In genomic region chr19:6454041-6454720, GRCm38 (mm10) we compare ENCODE assay signal across 16 mouse cellular contexts. TPM values are rescaled to one million over a fixed set of nuclear protein-coding genes. Genes with fewer than 3 reads are reported as not detected.
DNase-seq lines count a peak whose midpoint lies in the region; ATAC-seq and TF ChIP-seq lines count a peak whose summit lies in the region.
"Had no signal": no experiment of that assay in that cellular context is flagged by ENCODE, and none has a peak within 500 bp of the region (broad histone marks: within the 10 kb centered on the region; RNA-seq: fewer than 3 reads in every experiment).

No protein-coding gene starts in this region.

- intact Hi-C loops in heart, postnatal 36 days (cut with DNase I), result no loop called here

- TF ChIP-seq CTCF in forebrain, postnatal 0 days (IDR thresholded peaks at IDR 0.05; ENCODE audit: low read depth), result no peak

- H3K9ac ChIP-seq in hindbrain, embryonic 13.5 days, result peak overlapping the region; percentile 11; the same call in 1 of the 2 replicates
- no peak overlapping the region for H3K9ac ChIP-seq in forebrain, postnatal 0 days
- peak overlapping the region; percentile 51; the same call in 1 of the 2 replicates for H3K9ac ChIP-seq in midbrain, embryonic 16.5 days (ENCODE audit: low read depth, low read length)

- H3K4me1 ChIP-seq in hindbrain, embryonic 13.5 days (replicated peaks), result peaks cover 57% of the 10 kb centered on the region
- H3K4me1 ChIP-seq in hindbrain, embryonic 10.5 days (replicated peaks), result peaks cover 32% of the 10 kb centered on the region
- peaks cover 18% of the 10 kb centered on the region for H3K4me1 ChIP-seq in forebrain, postnatal 0 days (ENCODE audit: insufficient read depth)
- peaks cover 52% of the 10 kb centered on the region for H3K4me1 ChIP-seq in midbrain, embryonic 16.5 days (ENCODE audit: control insufficient read depth, insufficient read depth, low read length)

- DNase-seq in hindbrain, embryonic 10.5 days (ENCODE audit: low spot score), result no peak
- no peak for DNase-seq in forebrain, postnatal 0 days
- DNase-seq in left cerebral cortex, adult 11 months (ENCODE audit: low spot score), result no peak
- DNase-seq in spleen, postnatal 4 days (ENCODE audit: low spot score in 2 of 2), result no peak
- no peak for DNase-seq in heart, postnatal 36 days
- DNase-seq: adrenal gland, postnatal 36 days; heart, postnatal 4 days; kidney, adult 2 months had no signal

- H3K36me3 ChIP-seq in hindbrain, embryonic 13.5 days, result peaks cover 37% of the 10 kb centered on the region
- no peaks in the 10 kb centered on the region for H3K36me3 ChIP-seq in hindbrain, embryonic 10.5 days
- H3K36me3 ChIP-seq in forebrain, postnatal 0 days (ENCODE audit: insufficient read depth), result peaks cover 36% of the 10 kb centered on the region
- H3K36me3 ChIP-seq in midbrain, embryonic 16.5 days (ENCODE audit: control insufficient read depth, insufficient read depth, low read length), result peaks cover 10% of the 10 kb centered on the region
- H3K36me3 ChIP-seq: G1E had no signal

- no peaks in the 10 kb centered on the region for H3K9me3 ChIP-seq in hindbrain, embryonic 13.5 days
- H3K9me3 ChIP-seq in hindbrain, embryonic 10.5 days, result no peaks in the 10 kb centered on the region
- no peaks in the 10 kb centered on the region for H3K9me3 ChIP-seq in forebrain, postnatal 0 days (ENCODE audit: low read length)
- no peaks in the 10 kb centered on the region for H3K9me3 ChIP-seq in midbrain, embryonic 16.5 days (replicated peaks; ENCODE audit: control insufficient read depth, low read length, poor library complexity, severe bottlenecking)
- H3K9me3 ChIP-seq: G1E; neural tube, embryonic 13.5 days had no signal

- ATAC-seq in hindbrain, embryonic 13.5 days (ENCODE audit: low FRiP score), result no peak
- ATAC-seq in common myeloid progenitor, adult 5-6 weeks (replicated peaks; ENCODE audit: low read depth, poor library complexity, severe bottlenecking), result 0 out of 2 replicates have a peak, but pooled peaks have one; percentile 26
- ATAC-seq in forebrain, postnatal 0 days, result no peak
- ATAC-seq in midbrain, embryonic 16.5 days, result no peak

- H3K27ac ChIP-seq in hindbrain, embryonic 13.5 days, result peak overlapping the region; percentile 85
- no peak overlapping the region for H3K27ac ChIP-seq in hindbrain, embryonic 10.5 days
- peak overlapping the region; percentile 35; the same call in 1 of the 2 replicates for H3K27ac ChIP-seq in forebrain, postnatal 0 days (ENCODE audit: low read depth, low read length)
- peak overlapping the region; percentile 80 for H3K27ac ChIP-seq in midbrain, embryonic 16.5 days (ENCODE audit: low read length)

- H3K4me3 ChIP-seq in hindbrain, embryonic 13.5 days, result no peak overlapping the region
- H3K4me3 ChIP-seq in hindbrain, embryonic 10.5 days, result no peak overlapping the region
- H3K4me3 ChIP-seq in forebrain, postnatal 0 days (ENCODE audit: low read depth, low read length), result no peak overlapping the region
- H3K4me3 ChIP-seq in midbrain, embryonic 16.5 days (ENCODE audit: low read depth, low read length), result no peak overlapping the region
- H3K4me3 ChIP-seq: gastrocnemius, adult 2 months; neural tube, embryonic 13.5 days had no signal

- WGBS in hindbrain, embryonic 13.5 days, result 70% methylated on average over 10 of the region's 10 CpGs
- WGBS in hindbrain, embryonic 10.5 days, result 78% methylated on average over 10 of the region's 10 CpGs
- 69% methylated on average over 10 of the region's 10 CpGs for WGBS in forebrain, postnatal 0 days
- WGBS in midbrain, embryonic 16.5 days, result 59% methylated on average over 10 of the region's 10 CpGs

- H3K4me2 ChIP-seq in hindbrain, embryonic 13.5 days, result no peak overlapping the region
- no peak overlapping the region for H3K4me2 ChIP-seq in forebrain, postnatal 0 days (ENCODE audit: low read depth)
- no peak overlapping the region for H3K4me2 ChIP-seq in midbrain, embryonic 16.5 days (ENCODE audit: low read length)
- H3K4me2 ChIP-seq: liver, embryonic 11.5 days; neural tube, embryonic 13.5 days had no signal

- no peaks in the 10 kb centered on the region for H3K27me3 ChIP-seq in hindbrain, embryonic 13.5 days
- H3K27me3 ChIP-seq in hindbrain, embryonic 10.5 days (ENCODE audit: insufficient read depth, poor library complexity, severe bottlenecking), result peaks cover 29% of the 10 kb centered on the region
- H3K27me3 ChIP-seq in forebrain, postnatal 0 days (ENCODE audit: insufficient read depth, low read length), result no peaks in the 10 kb centered on the region
- no peaks in the 10 kb centered on the region for H3K27me3 ChIP-seq in midbrain, embryonic 16.5 days (ENCODE audit: control insufficient read depth, insufficient read depth, low read depth, low read length)
- H3K27me3 ChIP-seq: neural tube, embryonic 13.5 days had no signal

RNA-seq across cellular contexts. Expression of gene Nrxn2, which starts 35.6 kb away (rescaled TPM):
- 23.5 and 27.7 TPM in 2 replicates for polyA plus RNA-seq in hindbrain, embryonic 13.5 days (2015; fragmentation: Nextera tagmentation; extraction: Ambion mirVana)
- 4.4 and 13.2 TPM in 2 replicates for polyA plus RNA-seq in hindbrain, embryonic 10.5 days (2016; fragmentation: Nextera tagmentation; extraction: Ambion mirVana)
- total RNA-seq in common myeloid progenitor, adult 5-6 weeks (2017), result not detected in 2 replicates
- total RNA-seq in forebrain, postnatal 0 days (2014; rRNA removed), result 213 and 256 TPM in 2 replicates
- polyA plus RNA-seq in forebrain, postnatal 0 days (2015; fragmentation: Nextera tagmentation; extraction: Ambion mirVana), result 45.1 and 49.4 TPM in 2 replicates
- polyA plus RNA-seq in midbrain, embryonic 16.5 days (2015; fragmentation: Nextera tagmentation; extraction: Ambion mirVana), result 30.4 and 37.5 TPM in 2 replicates
- total RNA-seq in heart, postnatal 36 days (2021), result 1 to 10 TPM; 3.9 to 4.5 TPM
- total RNA-seq: megakaryocyte-erythroid progenitor cell, adult 5-6 weeks had no signal

RNA-seq across cellular contexts. Expression of gene Rasgrp2, which starts 55.0 kb away (rescaled TPM):
- 42.0 and 43.2 TPM in 2 replicates for polyA plus RNA-seq in hindbrain, embryonic 13.5 days (2015; fragmentation: Nextera tagmentation; extraction: Ambion mirVana)
- polyA plus RNA-seq in hindbrain, embryonic 10.5 days (2016; fragmentation: Nextera tagmentation; extraction: Ambion mirVana), result 20.5 and 20.7 TPM in 2 replicates
- 116 and 137 TPM in 2 replicates for total RNA-seq in common myeloid progenitor, adult 5-6 weeks (2017)
- 125 and 170 TPM in 2 replicates for total RNA-seq in forebrain, postnatal 0 days (2014; rRNA removed)
- polyA plus RNA-seq in forebrain, postnatal 0 days (2015; fragmentation: Nextera tagmentation; extraction: Ambion mirVana), result 130 and 150 TPM in 2 replicates
- 91.4 and 139 TPM in 2 replicates for polyA plus RNA-seq in midbrain, embryonic 16.5 days (2015; fragmentation: Nextera tagmentation; extraction: Ambion mirVana)
- 10 to 100 TPM; 38.8 to 57.2 TPM for total RNA-seq in heart, postnatal 36 days (2021)
